Mouse (Mus musculus) embryonic fibroblast, embryonic 13.5 days (primary cell): ENCODE results near the gene Ush2a. TPM values are rescaled to one million over a fixed set of nuclear protein-coding genes. Genes with fewer than 3 reads are reported as not detected.

ENCODE experiments used
- H3K27ac ChIP-seq: 2 replicates; pipeline ENCODE4 v1.5.1; 2012; ENCODE audit warnings: low read length, control low read depth, inconsistent platforms; ENCODE audit not compliant: insufficient read depth
- H3K4me1 ChIP-seq: 2 replicates; pipeline ENCODE4 v1.6.1; 2011; ENCODE audit warnings: low read length; ENCODE audit not compliant: control insufficient read depth, insufficient read depth
- H3K4me3 ChIP-seq: 2 replicates; pipeline ENCODE4 v1.5.1; 2011; ENCODE audit warnings: mild to moderate bottlenecking, control low read depth, low read length; ENCODE audit not compliant: insufficient read depth
- CTCF ChIP-seq: IDR thresholded peaks from 2 replicates; pipeline ENCODE4 v1.5.1; 2011; ENCODE audit warnings: mild to moderate bottlenecking, control low read depth, low read length, moderate library complexity, borderline replicate concordance; ENCODE audit not compliant: insufficient read depth
- POLR2A ChIP-seq: IDR thresholded peaks from 2 replicates; pipeline ENCODE4 v1.6.1; 2011; ENCODE audit warnings: low read depth, mild to moderate bottlenecking, control low read depth, low read length, moderate library complexity
- polyA plus RNA-seq: library from polyadenylated mRNA; stranded (reverse); fragments of >200 nt; gene quantifications from 2 replicates; pipeline ENCODE4 v1.2.4, GENCODE M21; 2011; ENCODE audit warnings: low read depth; ENCODE audit not compliant: missing spikeins, insufficient read length

The Ush2a gene
- polyA plus RNA-seq, 1 experiment, result not detected

- no peak for TF ChIP-seq CTCF
- TF ChIP-seq POLR2A, result no peak
- no peak overlapping the region for H3K4me3 ChIP-seq
- H3K4me1 ChIP-seq, result no peaks in the 10 kb centered on the region
- H3K27ac ChIP-seq, result no peak overlapping the region
These were observed 315.6 kb downstream of the Ush2a start for GRCm38 (mm10) chr1:188577376-188577775.

GRCm38 (mm10) chr1:188581136-188581535, 319.3 kb downstream of the Ush2a start:
- TF ChIP-seq POLR2A (no peak), CTCF (no peak)
- no peak overlapping the region for H3K4me3 ChIP-seq

GRCm38 (mm10) chr1:188595251-188595650, 333.4 kb downstream of the Ush2a start:
- Histone ChIP-seq H3K4me3 (no peak overlapping the region), H3K27ac (no peak overlapping the region), H3K4me1 (no peaks in the 10 kb centered on the region)
- TF ChIP-seq POLR2A, result no peak
- TF ChIP-seq CTCF, result no peak

More at GRCm38 (mm10) chr1:188581136-188581535, 319.3 kb downstream of the Ush2a start:
- H3K27ac ChIP-seq, result no peak overlapping the region
- no peaks in the 10 kb centered on the region for H3K4me1 ChIP-seq

DNA sequence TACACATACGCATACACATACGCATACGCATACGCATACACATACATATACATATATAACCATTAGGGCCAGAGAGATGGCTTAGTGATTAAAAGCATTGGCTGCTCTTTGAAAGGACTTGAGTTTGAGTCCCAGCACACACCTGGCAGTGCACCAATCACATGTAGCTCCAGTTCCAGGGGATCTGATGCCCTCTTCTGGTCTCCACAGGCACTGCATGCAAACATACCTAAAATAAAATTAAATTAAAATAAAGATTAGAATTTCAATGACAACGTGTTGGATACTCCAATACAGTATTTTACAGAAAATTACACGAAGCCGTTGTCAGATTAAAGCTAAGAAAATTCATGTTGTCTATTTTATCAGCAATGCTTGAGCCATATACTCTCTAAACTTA, 336.2 kb downstream of the Ush2a start:
- no peak overlapping the region for H3K4me3 ChIP-seq
- H3K27ac ChIP-seq, result no peak overlapping the region
- TF ChIP-seq CTCF (no peak), POLR2A (no peak)
- H3K4me1 ChIP-seq, result no peaks in the 10 kb centered on the region

DNA sequence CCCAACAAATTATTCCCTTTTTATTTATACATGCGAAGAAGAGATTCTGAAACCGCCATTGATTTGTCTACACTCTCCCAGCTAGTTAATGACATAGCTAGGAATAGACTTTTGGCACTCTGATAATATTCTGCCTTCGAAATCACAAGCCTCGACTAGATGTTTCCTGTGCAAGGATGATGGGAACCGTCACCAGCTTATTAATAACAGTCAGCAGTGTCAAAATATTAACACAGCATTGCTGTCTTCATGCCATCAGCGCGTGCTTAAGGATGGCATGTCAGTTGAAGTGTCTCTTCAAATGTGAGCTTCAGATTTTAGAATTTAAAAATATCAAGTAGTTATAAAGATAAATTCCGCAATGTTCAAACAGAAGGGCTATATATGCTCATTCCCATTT, 337.3 kb downstream of the Ush2a start:
- Histone ChIP-seq H3K4me3 (no peak overlapping the region), H3K4me1 (no peaks in the 10 kb centered on the region), H3K27ac (no peak overlapping the region)
- TF ChIP-seq CTCF, result no peak
- TF ChIP-seq POLR2A, result no peak

GRCm38 (mm10) chr1:188606450-188606849, 344.6 kb downstream of the Ush2a start:
- TF ChIP-seq CTCF (no peak), POLR2A (no peak)

DNA sequence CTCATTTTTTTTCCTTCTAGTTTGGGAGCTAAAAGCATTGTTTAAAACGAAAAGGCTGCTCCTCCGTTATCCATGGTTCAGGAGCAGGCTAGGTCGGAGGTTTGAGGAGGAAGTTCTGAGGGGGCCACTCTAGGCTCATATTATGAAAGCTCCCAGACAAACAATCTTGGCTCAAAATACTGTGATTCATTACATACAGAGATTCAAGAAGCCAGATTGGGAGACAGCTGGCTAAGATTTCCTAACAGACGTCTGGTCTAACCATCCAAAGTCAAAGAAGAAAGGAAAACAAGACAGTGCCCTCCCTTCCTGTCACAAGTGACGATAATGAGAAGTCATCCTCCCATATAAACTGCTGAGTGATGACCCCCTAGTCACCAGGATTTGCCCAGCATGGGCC, 354.7 kb downstream of the Ush2a start:
- H3K27ac ChIP-seq, result no peak overlapping the region
- TF ChIP-seq CTCF, result no peak
- no peak for TF ChIP-seq POLR2A
- H3K4me3 ChIP-seq, result no peak overlapping the region
- H3K4me1 ChIP-seq, result no peaks in the 10 kb centered on the region

More at GRCm38 (mm10) chr1:188606450-188606849, 344.6 kb downstream of the Ush2a start:
- no peak overlapping the region for H3K4me3 ChIP-seq
- no peaks in the 10 kb centered on the region for H3K4me1 ChIP-seq
- H3K27ac ChIP-seq, result no peak overlapping the region

- Histone ChIP-seq H3K27ac (no peak overlapping the region), H3K4me3 (no peak overlapping the region), H3K4me1 (no peaks in the 10 kb centered on the region)
- TF ChIP-seq POLR2A (no peak), CTCF (no peak)
These were observed 371.9 kb downstream of the Ush2a start for GRCm38 (mm10) chr1:188633736-188634135.

DNA sequence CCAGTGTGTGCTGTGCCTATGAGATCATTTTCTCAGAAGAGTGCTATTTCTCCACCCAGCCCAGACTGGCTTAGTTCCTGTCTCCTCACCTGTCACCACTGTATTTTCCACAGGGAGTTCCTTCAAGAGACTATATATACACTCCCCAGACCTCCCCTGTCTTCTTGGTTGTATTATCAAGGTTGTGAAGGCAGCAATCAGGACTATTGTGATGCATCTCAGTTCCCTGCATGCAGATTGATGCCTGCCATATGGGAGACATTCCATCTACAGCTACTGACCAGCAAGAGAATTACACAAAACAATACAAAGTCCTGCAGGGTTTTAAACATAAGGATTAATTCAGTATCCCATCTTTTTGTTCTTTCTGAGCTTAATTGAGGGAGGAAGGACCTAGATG, 377.8 kb downstream of the Ush2a start:
- no peak overlapping the region for H3K27ac ChIP-seq
- H3K4me3 ChIP-seq, result no peak overlapping the region
- TF ChIP-seq CTCF (no peak), POLR2A (no peak)
- no peaks in the 10 kb centered on the region for H3K4me1 ChIP-seq

DNA sequence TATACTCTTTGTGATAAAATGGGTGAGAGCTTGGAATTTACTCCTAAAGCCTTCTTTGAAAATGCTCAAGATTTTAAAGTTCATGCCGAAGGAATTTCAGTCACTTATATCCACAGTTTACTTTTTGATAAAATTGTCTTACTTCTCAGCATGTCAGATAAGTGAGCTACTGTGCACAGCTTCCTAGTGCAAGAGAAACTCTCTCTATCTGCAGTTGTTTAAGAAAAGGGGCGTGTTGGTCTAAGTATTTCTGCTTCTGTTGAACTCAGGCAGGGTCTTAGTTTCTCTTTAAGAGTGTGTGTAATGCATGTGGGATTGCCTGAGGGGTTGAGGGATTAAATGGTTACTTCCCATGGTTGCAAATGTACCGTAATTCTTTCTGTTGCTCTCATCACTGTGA, 381.3 kb downstream of the Ush2a start:
- no peak for TF ChIP-seq POLR2A
- TF ChIP-seq CTCF, result no peak
- Histone ChIP-seq H3K27ac (no peak overlapping the region), H3K4me3 (no peak overlapping the region), H3K4me1 (no peaks in the 10 kb centered on the region)

- no peak overlapping the region for H3K27ac ChIP-seq
- H3K4me3 ChIP-seq, result no peak overlapping the region
- TF ChIP-seq CTCF (no peak), POLR2A (no peak)
These were observed 391.2 kb downstream of the Ush2a start for GRCm38 (mm10) chr1:188653001-188653400.

DNA sequence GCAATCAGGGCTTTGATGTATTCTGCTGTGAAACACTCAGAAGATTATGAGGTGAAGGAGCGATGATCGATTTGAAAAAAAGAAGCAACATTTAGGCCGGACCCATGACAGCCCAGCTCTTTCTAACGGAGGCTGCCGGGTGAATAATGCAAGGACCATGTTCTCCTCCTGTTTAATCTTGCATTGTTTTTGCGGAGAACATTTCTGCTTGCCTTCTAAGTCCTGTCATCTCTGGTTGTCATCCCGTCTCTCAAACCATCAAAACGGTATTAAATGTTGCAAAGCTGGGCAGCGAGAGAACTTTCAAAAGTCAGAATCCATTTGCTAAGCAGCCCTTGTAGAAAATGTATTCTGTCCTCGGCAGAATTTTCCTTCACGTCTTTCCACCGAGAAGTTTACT, 394.3 kb downstream of the Ush2a start:
- Histone ChIP-seq H3K4me1 (no peaks in the 10 kb centered on the region), H3K4me3 (no peak overlapping the region), H3K27ac (no peak overlapping the region)
- TF ChIP-seq POLR2A, result no peak
- no peak for TF ChIP-seq CTCF

More at GRCm38 (mm10) chr1:188653001-188653400, 391.2 kb downstream of the Ush2a start:
- H3K4me1 ChIP-seq, result no peaks in the 10 kb centered on the region
